Mouse (Mus musculus): Measurements from ENCODE around the gene Apoa1. TPM values are rescaled to one million over a fixed set of nuclear protein-coding genes. Genes with fewer than 3 reads are reported as not detected.
A peak's percentile ranks its signal among the peaks of the same experiment; 100 is the strongest.

Gene Apoa1
- polyA plus RNA-seq (2015; fragmentation: Nextera tagmentation; extraction: Ambion mirVana), result 2.8 and 9.9 TPM in 2 replicates

DNA sequence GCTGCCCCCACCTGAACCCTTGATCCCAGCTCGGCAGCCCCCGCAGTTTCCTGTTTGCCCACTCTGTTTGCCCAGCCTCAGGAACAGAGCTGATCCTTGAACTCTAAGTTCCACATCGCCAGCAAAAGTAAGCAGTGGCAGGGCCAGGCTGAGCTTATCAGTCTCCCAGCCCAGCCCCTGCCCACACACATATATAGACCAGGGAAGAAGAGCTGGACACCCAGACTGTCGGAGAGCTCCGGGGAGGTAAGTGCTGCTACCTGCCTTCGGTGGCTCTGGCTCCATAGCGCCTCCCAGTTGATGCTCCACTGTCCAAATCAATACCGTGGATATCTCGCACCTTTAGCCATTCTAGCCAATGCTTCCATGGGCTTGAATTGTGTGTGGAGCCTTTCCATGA is at the start of gene Apoa1:
Gene Apoa1 (plus strand): TSS at position 90 of the 400 bp plus-strand sequence.
- H3K27me3 ChIP-seq, result no peaks in the 10 kb centered on the region
- no peak within 1 kb of the TSS for H3K4me3 ChIP-seq
- H3K4me1 ChIP-seq, result peaks cover 15% of the 10 kb centered on the region
- H3K36me3 ChIP-seq, result peaks cover 7% of the 10 kb centered on the region; the same call in 1 of the 2 replicates
- H3K9ac ChIP-seq, result no peak within 1 kb of the TSS; the same call in 1 of the 2 replicates
- no peak for ATAC-seq (ENCODE audit: low FRiP score, low read depth)
- H3K9me3 ChIP-seq, result no peaks in the 10 kb centered on the region
- WGBS, result 67% methylated on average over 9 of the region's 9 CpGs
- H3K27ac ChIP-seq, result no peak within 1 kb of the TSS
- no peak within 1 kb of the TSS for H3K4me2 ChIP-seq (replicated peaks)

DNA sequence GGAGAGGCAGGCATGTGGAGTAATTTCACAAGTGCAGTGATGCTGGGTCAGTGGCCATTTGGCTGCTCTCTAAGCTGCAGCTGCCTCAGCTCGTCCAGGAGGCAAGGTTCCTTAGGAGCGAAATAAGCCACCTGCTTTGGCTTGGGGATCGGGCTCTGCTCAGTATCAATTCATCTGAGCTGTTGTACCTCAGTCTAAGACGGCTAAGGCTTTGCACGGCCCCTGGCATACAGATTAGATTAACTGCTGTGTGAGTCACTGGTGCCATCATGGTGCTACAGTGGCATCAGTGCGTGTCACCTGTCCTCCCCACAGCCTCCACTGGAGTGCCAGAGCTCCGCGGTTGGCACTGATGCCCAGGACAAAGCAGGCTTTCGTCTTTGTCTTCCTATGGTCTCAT is 49.8 kb upstream of the Apoa1 start:
- Histone ChIP-seq H3K4me3 (no peak overlapping the region), H3K9ac (no peak overlapping the region), H3K9me3 (no peaks in the 10 kb centered on the region), H3K4me2 (replicated peaks) (no peak overlapping the region), H3K36me3 (peaks cover 15% of the 10 kb centered on the region), H3K27me3 (no peaks in the 10 kb centered on the region), H3K4me1 (peaks cover 29% of the 10 kb centered on the region), H3K27ac (no peak overlapping the region)
- no peak for ATAC-seq (ENCODE audit: low FRiP score, low read depth)
- 91% methylated on average over 9 of the region's 9 CpGs for WGBS

DNA sequence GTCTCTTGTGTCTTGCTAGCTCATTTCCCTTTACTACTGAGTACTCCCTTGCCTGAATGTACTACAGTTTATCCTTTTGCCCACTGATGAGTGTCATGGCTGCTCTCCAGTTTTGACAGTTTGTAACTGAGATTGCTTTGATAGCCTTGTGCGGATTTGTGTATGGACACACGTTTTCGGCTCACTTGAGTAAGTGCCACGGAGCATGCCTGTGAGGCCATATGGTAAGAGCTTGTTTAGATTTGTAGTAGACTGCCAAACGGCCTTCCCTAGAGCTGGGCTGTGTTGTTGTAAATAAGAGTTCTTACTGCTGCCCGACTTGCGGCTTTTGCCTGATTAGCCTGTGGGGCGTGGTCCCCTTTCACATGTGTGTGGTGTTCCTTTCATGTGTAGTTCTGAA is 47.1 kb upstream of the Apoa1 start:
- Histone ChIP-seq H3K4me3 (no peak overlapping the region), H3K27ac (no peak overlapping the region), H3K9ac (no peak overlapping the region), H3K4me1 (peaks cover 13% of the 10 kb centered on the region; the same call in 1 of the 2 replicates), H3K27me3 (no peaks in the 10 kb centered on the region), H3K9me3 (no peaks in the 10 kb centered on the region), H3K36me3 (peaks cover 15% of the 10 kb centered on the region), H3K4me2 (replicated peaks) (no peak overlapping the region)
- WGBS, result 66% methylated on average over 8 of the region's 8 CpGs
- no peak for ATAC-seq (ENCODE audit: low FRiP score, low read depth)

DNA sequence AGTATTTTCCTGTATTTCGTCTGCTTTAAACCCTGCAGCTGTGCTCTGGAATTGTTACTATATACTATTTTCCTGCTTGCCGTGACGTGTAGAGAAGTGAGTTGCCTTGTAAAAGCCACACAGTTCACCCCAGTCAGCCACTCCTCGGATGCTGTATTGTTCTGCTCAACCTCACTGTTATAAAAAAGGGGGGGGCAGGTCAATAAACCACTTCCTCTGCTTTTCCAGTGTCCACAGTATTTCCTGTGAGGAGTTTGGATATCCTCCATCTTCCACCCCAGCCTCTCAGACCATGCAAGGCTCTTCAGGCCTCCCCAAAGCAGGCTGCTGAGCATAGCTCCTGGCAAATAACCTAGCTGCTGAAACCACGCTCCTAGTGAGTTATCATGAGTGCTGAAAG is 43.8 kb upstream of the Apoa1 start:
- no peaks in the 10 kb centered on the region for H3K27me3 ChIP-seq
- no peaks in the 10 kb centered on the region for H3K9me3 ChIP-seq
- H3K4me2 ChIP-seq (replicated peaks), result no peak overlapping the region
- no peak for ATAC-seq (ENCODE audit: low FRiP score, low read depth)
- 49% methylated on average over 5 of the region's 5 CpGs for WGBS
- H3K9ac ChIP-seq, result peak overlapping the region; percentile 25; the same call in 1 of the 2 replicates
- H3K4me3 ChIP-seq, result no peak overlapping the region
- peaks cover 14% of the 10 kb centered on the region for H3K4me1 ChIP-seq
- H3K36me3 ChIP-seq, result peaks cover 3% of the 10 kb centered on the region
- H3K27ac ChIP-seq, result 0 out of 2 replicates have a peak overlapping the region, but pooled peaks have one; percentile 17

DNA sequence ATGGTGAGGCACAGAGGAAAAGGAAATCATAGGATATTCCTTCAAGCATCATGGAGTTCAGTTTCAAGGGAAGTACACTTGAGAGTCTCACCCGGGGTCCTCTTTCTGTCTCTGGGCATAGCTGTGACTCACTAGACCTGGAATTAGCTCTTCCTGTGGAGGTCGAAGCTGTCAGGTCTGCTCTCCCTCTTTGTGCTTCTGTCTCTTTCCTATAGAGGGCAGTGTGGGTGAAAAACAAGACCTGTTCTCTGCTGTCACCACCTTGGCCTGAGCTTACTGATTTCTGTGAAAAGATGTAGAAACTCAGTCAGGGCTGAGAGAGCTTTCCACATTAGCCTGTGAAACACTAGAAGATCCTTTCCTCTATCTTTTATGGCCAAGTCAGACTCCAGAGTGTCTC is 43.2 kb upstream of the Apoa1 start:
- Histone ChIP-seq H3K27ac (no peak overlapping the region; the same call in 1 of the 2 replicates), H3K4me1 (peaks cover 14% of the 10 kb centered on the region), H3K4me3 (no peak overlapping the region), H3K9ac (no peak overlapping the region), H3K4me2 (replicated peaks) (no peak overlapping the region), H3K9me3 (no peaks in the 10 kb centered on the region), H3K27me3 (no peaks in the 10 kb centered on the region), H3K36me3 (peaks cover 3% of the 10 kb centered on the region)
- no peak for ATAC-seq (ENCODE audit: low FRiP score, low read depth)
- 43% methylated on average over 2 of the region's 2 CpGs for WGBS

DNA sequence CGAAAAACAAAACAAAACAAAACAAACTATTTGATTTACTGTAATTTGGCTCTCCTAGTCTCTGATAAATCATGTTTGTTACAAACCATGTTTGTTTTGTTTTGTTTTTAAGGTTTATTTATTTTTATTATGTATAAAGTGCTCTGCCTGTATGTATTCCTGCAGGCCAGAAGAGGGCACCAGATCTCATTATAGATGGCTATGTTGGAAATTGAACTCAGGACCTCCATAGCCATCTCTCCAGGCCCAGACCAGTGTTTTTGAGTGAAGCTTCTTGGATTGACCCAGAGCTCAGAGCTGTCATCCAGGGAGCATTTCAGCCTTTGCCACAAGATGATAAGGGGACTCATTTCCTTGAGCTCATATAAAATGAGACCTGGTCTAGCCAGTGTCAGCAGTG is 42.0 kb upstream of the Apoa1 start:
- Histone ChIP-seq H3K27me3 (no peaks in the 10 kb centered on the region), H3K27ac (no peak overlapping the region), H3K36me3 (peaks cover 3% of the 10 kb centered on the region), H3K9me3 (no peaks in the 10 kb centered on the region), H3K4me1 (peaks cover 11% of the 10 kb centered on the region), H3K9ac (no peak overlapping the region), H3K4me2 (replicated peaks) (no peak overlapping the region), H3K4me3 (no peak overlapping the region)
- no peak for ATAC-seq (ENCODE audit: low FRiP score, low read depth)
- 85% methylated on average over 1 of the region's 1 CpGs for WGBS

DNA sequence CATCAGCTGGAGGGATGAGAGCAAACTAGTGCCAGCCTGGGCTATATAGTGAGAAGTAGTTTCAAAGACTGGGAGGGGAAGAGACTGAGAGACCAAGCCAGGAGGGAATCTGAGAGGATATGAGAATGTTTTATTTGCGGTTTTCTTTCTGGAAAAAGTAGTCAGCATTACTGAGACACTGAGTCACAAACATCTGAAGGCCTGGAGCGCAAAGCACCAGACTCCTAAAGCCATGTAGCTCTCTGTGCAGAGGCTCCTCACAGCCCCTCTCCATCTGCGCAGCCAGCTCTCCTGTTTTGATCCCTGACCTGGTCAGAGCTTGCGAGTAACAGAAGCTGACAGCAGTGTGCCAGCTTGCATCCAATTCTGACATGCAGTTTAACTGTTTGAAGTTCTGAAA is 40.0 kb upstream of the Apoa1 start:
- no peak for ATAC-seq (ENCODE audit: low FRiP score, low read depth)
- Histone ChIP-seq H3K9ac (no peak overlapping the region), H3K9me3 (no peaks in the 10 kb centered on the region), H3K4me1 (peaks cover 11% of the 10 kb centered on the region), H3K27ac (no peak overlapping the region), H3K36me3 (peaks cover 3% of the 10 kb centered on the region), H3K27me3 (no peaks in the 10 kb centered on the region), H3K4me2 (replicated peaks) (no peak overlapping the region), H3K4me3 (no peak overlapping the region)
- WGBS, result 80% methylated on average over 4 of the region's 4 CpGs

DNA sequence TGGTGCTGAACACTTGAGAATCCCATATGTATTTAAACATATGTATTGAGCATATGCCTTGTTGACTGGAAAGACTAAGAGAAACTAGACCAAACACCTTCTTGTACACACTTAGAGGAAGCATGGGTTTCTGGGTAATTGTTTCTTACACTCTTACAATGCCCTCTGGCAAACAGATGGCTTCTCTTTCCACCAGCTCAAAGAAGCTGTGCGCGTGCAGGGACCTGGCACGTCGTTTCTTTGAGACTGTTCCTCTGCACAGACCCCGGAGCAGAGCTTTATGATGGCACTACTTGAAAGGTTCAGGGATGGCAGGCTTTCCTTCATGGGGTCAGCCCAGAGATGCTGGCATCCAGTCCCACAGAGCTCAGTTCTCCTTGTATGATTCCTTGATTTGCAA is 39.4 kb upstream of the Apoa1 start:
- no peak overlapping the region for H3K27ac ChIP-seq
- 31% methylated on average over 5 of the region's 5 CpGs for whole genome bisulfite sequencing

DNA sequence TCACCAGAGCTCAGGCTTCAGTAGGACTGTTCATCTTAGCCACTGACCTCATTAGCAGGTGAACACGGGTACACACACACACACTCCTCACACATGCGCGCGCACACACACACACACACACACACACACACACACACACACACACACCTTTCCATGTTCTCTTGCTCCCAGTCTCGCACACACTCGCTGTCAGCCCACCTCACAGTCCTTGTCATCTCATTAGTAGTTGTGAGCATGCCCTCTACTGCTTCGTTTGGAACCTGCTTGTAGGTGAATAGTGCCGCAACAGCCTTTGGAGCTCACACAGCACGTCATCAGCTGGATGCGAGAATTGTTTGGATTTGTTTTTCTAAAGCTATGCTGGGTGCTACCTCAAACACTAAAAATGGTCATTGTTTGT is 39.0 kb upstream of the Apoa1 start:
- no peak for ATAC-seq (ENCODE audit: low FRiP score, low read depth)
- H3K4me1 ChIP-seq, result peaks cover 8% of the 10 kb centered on the region
- no peaks in the 10 kb centered on the region for H3K9me3 ChIP-seq
- H3K4me2 ChIP-seq (replicated peaks), result no peak overlapping the region
- 75% methylated on average over 10 of the region's 10 CpGs for WGBS
- no peak overlapping the region for H3K4me3 ChIP-seq
- no peak overlapping the region for H3K9ac ChIP-seq
- no peaks in the 10 kb centered on the region for H3K27me3 ChIP-seq
- H3K36me3 ChIP-seq, result peaks cover 3% of the 10 kb centered on the region
- no peak overlapping the region for H3K27ac ChIP-seq

More for the DNA sequence above, 39.4 kb upstream of the Apoa1 start:
- Histone ChIP-seq H3K9me3 (no peaks in the 10 kb centered on the region), H3K4me2 (replicated peaks) (no peak overlapping the region), H3K36me3 (peaks cover 3% of the 10 kb centered on the region), H3K4me3 (no peak overlapping the region), H3K4me1 (peaks cover 11% of the 10 kb centered on the region), H3K27me3 (no peaks in the 10 kb centered on the region), H3K9ac (no peak overlapping the region)
- ATAC-seq (ENCODE audit: low FRiP score, low read depth), result no peak

DNA sequence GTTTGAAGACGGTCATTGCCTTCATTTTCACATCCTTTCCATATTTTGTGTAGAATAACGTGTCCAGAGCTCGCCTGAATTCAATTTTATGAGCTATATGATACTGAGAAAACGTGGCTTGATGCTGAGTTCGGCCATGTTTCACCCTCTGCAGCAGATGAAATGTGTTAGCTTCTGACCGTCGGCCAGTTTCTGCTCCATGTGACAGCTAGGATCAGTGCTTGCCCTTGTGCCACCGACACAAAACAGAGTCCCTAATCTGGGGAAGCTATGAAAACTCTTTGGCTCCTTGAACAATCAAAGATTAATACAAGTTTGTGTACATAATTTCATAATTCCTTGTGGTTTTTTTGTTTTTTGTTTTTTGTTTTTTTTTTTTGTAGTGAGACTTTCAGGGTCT is 37.1 kb upstream of the Apoa1 start:
- no peak overlapping the region for H3K4me2 ChIP-seq (replicated peaks)
- H3K36me3 ChIP-seq, result peaks cover 18% of the 10 kb centered on the region
- H3K4me3 ChIP-seq, result no peak overlapping the region
- H3K27me3 ChIP-seq, result no peaks in the 10 kb centered on the region
- H3K9me3 ChIP-seq, result no peaks in the 10 kb centered on the region
- H3K4me1 ChIP-seq, result peaks cover 4% of the 10 kb centered on the region; the same call in 1 of the 2 replicates
- H3K27ac ChIP-seq, result no peak overlapping the region
- WGBS, result 51% methylated on average over 8 of the region's 8 CpGs
- H3K9ac ChIP-seq, result no peak overlapping the region
- no peak for ATAC-seq (ENCODE audit: low FRiP score, low read depth)

DNA sequence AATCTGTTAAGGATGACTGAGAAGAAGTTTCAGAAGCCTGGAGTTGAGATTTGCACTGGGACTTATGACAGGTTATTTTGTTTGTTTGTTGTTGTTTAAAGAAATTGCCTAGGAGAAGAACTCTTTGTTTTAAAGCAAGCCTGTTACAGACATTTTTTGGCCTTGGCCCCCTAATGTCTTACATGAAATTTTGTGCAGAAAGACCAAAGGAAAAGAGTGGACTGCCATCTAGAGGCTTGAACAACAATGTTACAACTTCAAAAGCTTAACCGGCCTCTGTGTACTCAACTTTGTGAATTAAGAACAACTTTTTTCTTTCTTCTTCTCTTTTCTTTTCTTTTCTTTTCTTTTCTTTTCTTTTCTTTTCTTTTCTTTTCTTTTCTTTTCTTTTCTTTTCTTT is 36.7 kb upstream of the Apoa1 start:
- Histone ChIP-seq H3K9ac (no peak overlapping the region), H3K4me3 (no peak overlapping the region), H3K9me3 (no peaks in the 10 kb centered on the region), H3K27me3 (no peaks in the 10 kb centered on the region), H3K36me3 (peaks cover 19% of the 10 kb centered on the region), H3K4me2 (replicated peaks) (no peak overlapping the region), H3K27ac (no peak overlapping the region), H3K4me1 (peaks cover 4% of the 10 kb centered on the region; the same call in 1 of the 2 replicates)
- 27% methylated on average over 1 of the region's 1 CpGs for WGBS
- ATAC-seq (ENCODE audit: low FRiP score, low read depth), result no peak

DNA sequence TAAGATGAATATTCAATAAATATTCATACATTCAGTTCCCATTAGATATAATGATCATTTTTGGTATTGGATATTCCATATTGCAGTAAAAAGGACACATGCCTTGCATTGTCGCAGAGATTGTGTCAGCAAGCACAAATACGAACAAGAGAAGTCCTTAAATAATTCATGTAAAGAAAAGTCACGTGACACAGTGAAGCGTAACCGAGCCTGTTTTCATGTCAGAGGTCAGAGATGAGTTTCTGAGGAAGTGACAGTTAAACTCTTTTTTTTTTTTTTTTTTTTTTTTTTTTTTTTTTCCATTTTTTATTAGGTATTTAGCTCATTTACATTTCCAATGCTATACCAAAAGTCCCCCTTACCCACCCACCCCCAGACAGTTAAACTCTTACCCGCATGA is 35.7 kb upstream of the Apoa1 start:
- 89% methylated on average over 6 of the region's 6 CpGs for WGBS
- Histone ChIP-seq H3K27ac (no peak overlapping the region), H3K9ac (no peak overlapping the region), H3K9me3 (no peaks in the 10 kb centered on the region), H3K4me1 (peaks cover 4% of the 10 kb centered on the region; the same call in 1 of the 2 replicates), H3K4me3 (no peak overlapping the region), H3K4me2 (replicated peaks) (no peak overlapping the region), H3K36me3 (peaks cover 29% of the 10 kb centered on the region), H3K27me3 (no peaks in the 10 kb centered on the region)
- ATAC-seq (ENCODE audit: low FRiP score, low read depth), result no peak

DNA sequence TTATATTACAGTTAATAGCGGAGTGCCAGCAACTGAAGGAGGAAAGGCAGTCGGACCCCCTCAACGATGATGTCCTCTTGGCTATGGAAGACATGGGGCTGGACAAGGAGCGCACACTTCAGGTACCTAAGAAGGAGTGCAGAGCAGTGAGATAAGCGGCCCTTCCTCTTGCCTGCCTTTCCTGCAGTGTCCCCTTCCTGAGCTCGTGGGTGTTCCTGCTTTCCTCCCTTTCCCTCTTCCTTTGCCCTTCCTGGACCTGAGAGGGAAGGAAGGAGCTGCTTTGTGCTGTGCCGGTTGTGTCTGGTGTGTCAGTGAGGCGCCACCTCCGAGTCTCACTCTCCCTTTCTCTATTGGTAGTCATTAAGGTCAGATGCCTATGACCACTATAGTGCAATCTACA is 33.6 kb upstream of the Apoa1 start:
- Histone ChIP-seq H3K27ac (no peak overlapping the region), H3K4me1 (no peaks in the 10 kb centered on the region), H3K9me3 (no peaks in the 10 kb centered on the region), H3K36me3 (peaks cover 50% of the 10 kb centered on the region), H3K4me2 (replicated peaks) (no peak overlapping the region), H3K4me3 (no peak overlapping the region), H3K27me3 (no peaks in the 10 kb centered on the region), H3K9ac (no peak overlapping the region)
- 80% methylated on average over 9 of the region's 9 CpGs for WGBS
- no peak for ATAC-seq (ENCODE audit: low FRiP score, low read depth)
